Mouse (Mus musculus): ENCODE measurements around the gene Adam19. TPM values are rescaled to one million over a fixed set of nuclear protein-coding genes. Genes with fewer than 3 reads are reported as not detected.
A peak's percentile ranks its signal among the peaks of the same experiment; 100 is the strongest.

Adam19 gene
- polyA plus RNA-seq, 1 experiment: 0.07 TPM

- TF ChIP-seq GATA1 (IDR thresholded peaks at IDR 0.05; ENCODE audit: low read length) (no peak), TAL1 (IDR thresholded peaks at IDR 0.05; ENCODE audit: low read length) (no peak)
- no peaks in the 10 kb centered on the region; the same call in 1 of the 2 replicates for H3K36me3 ChIP-seq (ENCODE audit: control insufficient read depth)
- H3K4me1 ChIP-seq (ENCODE audit: control insufficient read depth): peaks cover 46% of the 10 kb centered on the region
- no peaks in the 10 kb centered on the region for H3K27me3 ChIP-seq (ENCODE audit: control insufficient read depth)
- peaks cover 5% of the 10 kb centered on the region; the same call in 1 of the 2 replicates for H3K9me3 ChIP-seq (ENCODE audit: control insufficient read depth, low read length)
- H3K4me3 ChIP-seq (replicated peaks): peak overlapping the region; percentile 2
These were observed 35.3 kb downstream of the Adam19 start for GRCm38 (mm10) chr11:46090951-46091667.

DNA sequence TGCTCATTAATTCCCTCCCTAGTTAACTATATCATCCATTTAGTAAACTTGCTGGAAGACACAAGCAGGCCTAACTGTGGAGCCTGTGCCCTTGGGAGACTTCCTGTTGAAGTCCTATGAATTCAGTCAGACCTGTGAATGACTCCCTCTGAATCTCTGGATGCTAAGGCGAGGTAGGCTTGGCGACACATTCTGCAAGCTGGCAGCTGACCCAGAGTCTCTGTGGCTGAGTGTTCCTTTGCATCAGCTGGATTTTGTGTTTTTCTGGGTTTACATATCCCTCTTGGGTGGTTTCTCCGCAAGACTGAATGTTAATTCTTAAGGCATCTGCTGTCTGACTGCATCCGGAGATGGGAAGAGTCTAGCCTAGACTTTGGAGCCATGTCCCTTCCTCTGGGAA is 36.3 kb downstream of the Adam19 start:
- TF ChIP-seq GATA1 (IDR thresholded peaks at IDR 0.05; ENCODE audit: low read length): no peak
- TF ChIP-seq TAL1 (IDR thresholded peaks at IDR 0.05; ENCODE audit: low read length): no peak
- Histone ChIP-seq H3K9me3 (ENCODE audit: control insufficient read depth, low read length) (peaks cover 5% of the 10 kb centered on the region; the same call in 1 of the 2 replicates), H3K27me3 (ENCODE audit: control insufficient read depth) (no peaks in the 10 kb centered on the region), H3K36me3 (ENCODE audit: control insufficient read depth) (no peaks in the 10 kb centered on the region; the same call in 1 of the 2 replicates), H3K4me1 (ENCODE audit: control insufficient read depth) (peaks cover 40% of the 10 kb centered on the region), H3K4me3 (replicated peaks) (no peak overlapping the region)

GRCm38 (mm10) chr11:46095477-46096264 is 39.9 kb downstream of the Adam19 start:
- no peaks in the 10 kb centered on the region; the same call in 1 of the 2 replicates for H3K36me3 ChIP-seq (ENCODE audit: control insufficient read depth)
- no peak overlapping the region for H3K4me3 ChIP-seq (replicated peaks)
- peaks cover 17% of the 10 kb centered on the region for H3K4me1 ChIP-seq (ENCODE audit: control insufficient read depth)
- H3K9me3 ChIP-seq (ENCODE audit: control insufficient read depth, low read length): no peaks in the 10 kb centered on the region; the same call in 1 of the 2 replicates
- no peaks in the 10 kb centered on the region for H3K27me3 ChIP-seq (ENCODE audit: control insufficient read depth)
- no peak for TF ChIP-seq TAL1 (IDR thresholded peaks at IDR 0.05; ENCODE audit: low read length)
- no peak for TF ChIP-seq GATA1 (IDR thresholded peaks at IDR 0.05; ENCODE audit: low read length)

GRCm38 (mm10) chr11:46096265-46096649 is 40.5 kb downstream of the Adam19 start:
- Histone ChIP-seq H3K4me3 (replicated peaks) (no peak overlapping the region), H3K4me1 (ENCODE audit: control insufficient read depth) (peaks cover 11% of the 10 kb centered on the region), H3K9me3 (ENCODE audit: control insufficient read depth, low read length) (no peaks in the 10 kb centered on the region), H3K36me3 (ENCODE audit: control insufficient read depth) (no peaks in the 10 kb centered on the region), H3K27me3 (ENCODE audit: control insufficient read depth) (no peaks in the 10 kb centered on the region)
- TF ChIP-seq GATA1 (IDR thresholded peaks at IDR 0.05; ENCODE audit: low read length): no peak
- TF ChIP-seq TAL1 (IDR thresholded peaks at IDR 0.05; ENCODE audit: low read length): no peak

DNA sequence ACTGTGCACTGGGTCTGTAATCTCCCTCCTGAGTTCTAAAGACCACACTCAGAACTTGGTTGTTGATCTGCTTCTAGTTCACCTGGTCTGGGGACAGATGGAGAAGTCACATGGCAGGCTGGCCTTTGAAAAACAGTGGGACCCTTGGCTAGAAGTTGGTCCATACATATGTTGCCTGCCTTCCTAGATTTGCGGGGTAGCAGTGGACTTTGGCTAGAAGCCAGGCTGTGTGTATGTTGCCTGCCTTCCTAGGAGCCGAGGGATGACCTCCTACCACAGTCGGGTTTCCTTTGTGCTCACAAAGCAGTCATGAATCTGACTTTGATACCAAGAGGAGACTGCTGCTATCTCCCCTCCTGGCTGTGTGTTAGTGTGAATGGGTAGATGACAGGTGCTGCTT is 41.3 kb downstream of the Adam19 start:
- Histone ChIP-seq H3K27me3 (ENCODE audit: control insufficient read depth) (no peaks in the 10 kb centered on the region), H3K9me3 (ENCODE audit: control insufficient read depth, low read length) (no peaks in the 10 kb centered on the region), H3K36me3 (ENCODE audit: control insufficient read depth) (no peaks in the 10 kb centered on the region), H3K4me1 (ENCODE audit: control insufficient read depth) (peaks cover 3% of the 10 kb centered on the region), H3K4me3 (replicated peaks) (no peak overlapping the region)
- no peak for TF ChIP-seq TAL1 (IDR thresholded peaks at IDR 0.05; ENCODE audit: low read length)
- TF ChIP-seq GATA1 (IDR thresholded peaks at IDR 0.05; ENCODE audit: low read length): no peak

DNA sequence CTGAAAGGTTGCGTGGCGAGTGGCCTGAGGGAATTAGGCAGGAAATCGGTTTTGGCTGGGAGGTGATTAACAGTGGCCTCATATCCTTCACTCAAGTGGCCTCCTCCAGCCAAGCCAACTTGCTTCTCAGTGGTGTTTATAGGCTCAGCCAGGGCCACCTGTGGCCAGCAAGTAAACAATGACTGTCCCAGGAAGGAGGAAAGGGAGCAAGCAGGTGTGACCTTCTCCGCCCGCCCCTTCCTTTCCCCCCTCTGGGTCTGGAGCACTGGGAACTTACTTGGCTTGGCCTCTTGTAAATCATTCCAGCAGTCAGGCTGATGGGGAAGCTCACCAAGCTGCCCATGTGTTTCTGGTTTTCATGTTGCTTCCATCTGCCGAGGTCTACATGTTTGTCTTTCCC is 46.3 kb downstream of the Adam19 start:
- H3K36me3 ChIP-seq (ENCODE audit: control insufficient read depth): no peaks in the 10 kb centered on the region
- H3K4me1 ChIP-seq (ENCODE audit: control insufficient read depth): peaks cover under 1% of the 10 kb centered on the region
- H3K27me3 ChIP-seq (ENCODE audit: control insufficient read depth): no peaks in the 10 kb centered on the region
- H3K4me3 ChIP-seq (replicated peaks): no peak overlapping the region
- no peak for TF ChIP-seq GATA1 (IDR thresholded peaks at IDR 0.05; ENCODE audit: low read length)
- TF ChIP-seq TAL1 (IDR thresholded peaks at IDR 0.05; ENCODE audit: low read length): no peak
- no peaks in the 10 kb centered on the region for H3K9me3 ChIP-seq (ENCODE audit: control insufficient read depth, low read length)

DNA sequence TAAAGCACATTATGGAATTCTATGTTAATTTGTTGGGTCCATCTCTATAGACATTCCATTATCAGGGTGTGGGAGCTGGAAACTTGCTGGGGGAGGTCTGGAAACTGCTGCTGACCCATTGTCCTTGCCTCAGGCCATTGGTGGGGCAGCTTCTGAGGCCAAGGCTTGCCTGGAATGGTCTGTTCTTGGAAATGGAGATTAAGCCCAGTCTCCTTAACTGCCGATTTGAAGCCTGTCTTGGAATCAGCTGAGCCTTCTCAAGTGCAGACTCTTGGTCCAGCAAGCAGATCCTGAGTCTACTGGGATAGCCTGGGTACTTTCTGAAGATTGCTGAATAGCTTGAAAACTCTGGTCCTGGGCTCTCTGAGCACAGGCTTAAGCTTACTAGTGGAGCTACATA is 51.3 kb downstream of the Adam19 start:
- TF ChIP-seq TAL1 (IDR thresholded peaks at IDR 0.05; ENCODE audit: low read length): no peak
- no peak for TF ChIP-seq GATA1 (IDR thresholded peaks at IDR 0.05; ENCODE audit: low read length)
- H3K36me3 ChIP-seq (ENCODE audit: control insufficient read depth): no peaks in the 10 kb centered on the region
- H3K9me3 ChIP-seq (ENCODE audit: control insufficient read depth, low read length): no peaks in the 10 kb centered on the region
- H3K4me1 ChIP-seq (ENCODE audit: control insufficient read depth): peaks cover 3% of the 10 kb centered on the region
- H3K27me3 ChIP-seq (ENCODE audit: control insufficient read depth): no peaks in the 10 kb centered on the region
- H3K4me3 ChIP-seq (replicated peaks): no peak overlapping the region

DNA sequence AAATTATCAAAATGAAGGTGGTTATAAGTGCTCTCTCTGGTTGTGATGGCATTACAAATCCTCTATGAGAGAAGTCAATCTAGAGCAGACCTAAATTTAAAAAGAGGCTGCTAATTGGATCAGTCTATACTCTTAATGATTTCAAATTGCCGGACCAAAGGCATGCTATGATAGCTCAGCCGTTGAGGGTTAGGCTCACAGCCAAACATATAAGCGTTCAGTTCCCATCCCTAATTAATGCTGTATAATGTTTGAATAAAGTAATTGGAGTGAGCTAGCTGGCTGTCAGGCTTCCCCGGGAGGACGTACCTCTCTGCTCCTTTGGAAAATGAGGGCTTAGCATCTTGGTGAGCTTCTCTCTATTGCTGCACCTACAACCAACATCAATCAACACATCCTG is 53.4 kb downstream of the Adam19 start:
- H3K4me1 ChIP-seq (ENCODE audit: control insufficient read depth): peaks cover 3% of the 10 kb centered on the region
- no peaks in the 10 kb centered on the region for H3K9me3 ChIP-seq (ENCODE audit: control insufficient read depth, low read length)
- no peak overlapping the region for H3K4me3 ChIP-seq (replicated peaks)
- no peak for TF ChIP-seq TAL1 (IDR thresholded peaks at IDR 0.05; ENCODE audit: low read length)
- no peak for TF ChIP-seq GATA1 (IDR thresholded peaks at IDR 0.05; ENCODE audit: low read length)
- H3K27me3 ChIP-seq (ENCODE audit: control insufficient read depth): no peaks in the 10 kb centered on the region
- H3K36me3 ChIP-seq (ENCODE audit: control insufficient read depth): no peaks in the 10 kb centered on the region
